Mouse (Mus musculus) telencephalon, adult 2 months (tissue): ENCODE measurements around the gene Trappc12.
"Not testable (repeated sequence)": the region's sequence is repeated elsewhere in the genome, so short reads cannot be mapped to it uniquely, and the experiment has no call there.

Experiments
- DNase-seq: peaks from one replicate; pipeline ENCODE4 v3.0.0-alpha.2; 2011; ENCODE audit warnings: low read depth, low spot score

Trappc12 gene

GRCm38 (mm10) chr12:28733520-28734245 lies 16.6 kb downstream of the Trappc12 start:
- not testable (repeated sequence) for DNase-seq

GRCm38 (mm10) chr12:28732631-28733030 lies 17.6 kb downstream of the Trappc12 start:
- DNase-seq = no peak

GRCm38 (mm10) chr12:28727061-28727460 lies 23.2 kb downstream of the Trappc12 start:
- DNase-seq = no peak

- DNase-seq = no peak
Observed at GRCm38 (mm10) chr12:28726204-28726603, 24.1 kb downstream of the Trappc12 start.

GRCm38 (mm10) chr12:28724366-28724765 lies 25.9 kb downstream of the Trappc12 start:
- DNase-seq = no peak

- no peak for DNase-seq
Observed at GRCm38 (mm10) chr12:28718106-28718505, 32.2 kb downstream of the Trappc12 start.

GRCm38 (mm10) chr12:28717066-28717465 lies 33.2 kb downstream of the Trappc12 start:
- DNase-seq = no peak

- DNase-seq = no peak
Observed at GRCm38 (mm10) chr12:28714822-28715632, 35.2 kb downstream of the Trappc12 start.

- peak; percentile 95 for DNase-seq
Observed at GRCm38 (mm10) chr12:28710566-28711185, 39.6 kb downstream of the Trappc12 start.

- no peak for DNase-seq
Observed at GRCm38 (mm10) chr12:28708154-28708553, 42.1 kb downstream of the Trappc12 start.

DNA sequence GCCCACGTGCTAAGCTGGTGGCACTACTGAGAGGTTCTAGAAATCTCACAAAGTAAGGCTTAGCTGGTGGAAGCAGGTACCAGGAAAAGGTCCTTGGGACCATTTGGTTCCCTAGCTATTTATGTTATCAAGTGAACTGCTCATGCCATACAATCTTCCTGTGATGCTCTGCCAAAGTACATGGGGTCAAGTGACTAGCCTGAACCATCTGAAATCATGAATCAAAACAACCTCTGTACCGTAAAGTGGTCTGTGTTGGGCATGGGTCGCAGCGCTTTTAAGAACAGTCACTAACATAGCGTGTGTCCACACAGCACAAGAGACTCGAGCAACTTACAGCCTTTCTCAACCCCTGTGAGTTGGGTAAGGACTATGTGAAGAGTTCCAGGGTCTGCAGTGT lies 45.1 kb downstream of the Trappc12 start:
- no peak for DNase-seq

- DNase-seq = no peak
Observed at GRCm38 (mm10) chr12:28704381-28704780, 45.9 kb downstream of the Trappc12 start.

GRCm38 (mm10) chr12:28701302-28701701 lies 49.0 kb downstream of the Trappc12 start:
- DNase-seq = peak; percentile 73

- DNase-seq = no peak
Observed at GRCm38 (mm10) chr12:28700561-28701025, 49.7 kb downstream of the Trappc12 start.

GRCm38 (mm10) chr12:28700101-28700511 lies 50.2 kb downstream of the Trappc12 start:
- DNase-seq = no peak

DNA sequence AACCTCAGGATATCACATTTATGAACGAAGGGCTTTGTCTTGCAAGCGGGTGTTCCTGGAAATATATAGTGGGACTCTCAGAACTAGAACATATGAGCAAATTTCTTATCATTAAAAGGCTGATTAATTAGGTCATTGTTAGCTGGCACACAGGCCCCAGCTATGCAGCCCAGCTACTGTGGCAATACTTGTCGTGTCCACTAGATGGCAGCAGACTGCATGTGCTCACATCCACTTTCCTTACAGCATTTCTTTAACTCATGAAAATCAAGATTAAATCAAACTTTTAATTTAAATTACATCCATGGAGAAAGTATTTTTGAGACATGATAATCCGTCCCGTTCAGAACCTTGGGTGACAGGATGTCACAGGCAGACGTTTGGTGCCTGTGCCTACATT lies 50.6 kb downstream of the Trappc12 start:
- no peak for DNase-seq

DNA sequence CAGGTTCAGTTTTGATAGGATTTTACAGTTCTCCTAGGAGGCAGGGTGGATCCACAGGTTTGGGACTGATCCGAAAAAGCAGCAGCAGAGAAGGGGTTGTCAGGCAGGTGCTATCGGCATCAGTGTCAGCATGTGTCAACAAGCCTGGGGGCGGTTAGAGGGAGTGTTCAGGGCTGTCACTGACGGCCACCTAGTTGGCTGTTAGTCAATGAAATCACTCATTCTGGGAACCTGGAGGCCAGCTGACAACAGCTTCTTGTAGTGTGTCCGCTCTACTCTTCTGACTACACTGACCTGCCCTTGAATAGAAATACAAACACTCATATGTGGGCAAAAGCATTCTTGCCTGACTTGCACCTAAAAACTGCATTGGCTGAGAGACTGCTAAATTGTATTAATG lies 51.2 kb downstream of the Trappc12 start:
- DNase-seq = no peak

GRCm38 (mm10) chr12:28697821-28698595 lies 52.3 kb downstream of the Trappc12 start:
- no peak for DNase-seq

- no peak for DNase-seq
Observed at GRCm38 (mm10) chr12:28694776-28695175, 55.5 kb downstream of the Trappc12 start.

DNA sequence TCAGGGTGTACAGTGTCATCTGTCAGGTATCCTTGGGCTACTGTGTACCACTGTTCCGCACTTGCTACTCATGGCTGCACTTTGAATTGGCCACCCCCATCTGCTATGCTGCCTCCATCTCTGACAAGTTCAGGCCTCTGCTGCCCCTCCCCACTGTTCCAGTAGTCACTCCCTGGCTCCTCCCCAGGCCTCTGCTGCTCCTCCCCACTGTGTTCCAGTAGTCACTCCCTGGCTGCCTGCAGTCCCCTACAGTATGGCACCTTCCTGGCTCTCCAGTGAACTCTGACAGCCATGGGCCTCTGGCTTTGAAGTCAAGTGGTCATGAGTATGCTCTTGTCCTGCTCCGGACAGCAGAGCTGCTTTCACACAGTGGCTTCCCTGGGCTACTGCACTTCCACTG lies 56.0 kb downstream of the Trappc12 start:
- no peak for DNase-seq

- DNase-seq = no peak
Observed at GRCm38 (mm10) chr12:28693738-28694137, 56.5 kb downstream of the Trappc12 start.

- DNase-seq = no peak
Observed at GRCm38 (mm10) chr12:28690730-28691129, 59.5 kb downstream of the Trappc12 start.
